Mouse (Mus musculus) spleen, adult 2 months (tissue): ENCODE results near the gene Anxa8.

Source experiments
- CTCF ChIP-seq: fragments of 200-500 bp; IDR thresholded peaks from 2 replicates; pipeline ENCODE4 v1.5.1; 2011; ENCODE audit warnings: mild to moderate bottlenecking, inconsistent platforms; ENCODE audit not compliant: insufficient read depth, insufficient read length, insufficient replicate concordance; ENCODE audit errors: extremely low read depth
- POLR2A ChIP-seq: fragments of 200-500 bp; IDR thresholded peaks from 2 replicates; pipeline ENCODE4 v1.6.1; 2011; ENCODE audit warnings: low read depth, low read length, inconsistent platforms

DNA sequence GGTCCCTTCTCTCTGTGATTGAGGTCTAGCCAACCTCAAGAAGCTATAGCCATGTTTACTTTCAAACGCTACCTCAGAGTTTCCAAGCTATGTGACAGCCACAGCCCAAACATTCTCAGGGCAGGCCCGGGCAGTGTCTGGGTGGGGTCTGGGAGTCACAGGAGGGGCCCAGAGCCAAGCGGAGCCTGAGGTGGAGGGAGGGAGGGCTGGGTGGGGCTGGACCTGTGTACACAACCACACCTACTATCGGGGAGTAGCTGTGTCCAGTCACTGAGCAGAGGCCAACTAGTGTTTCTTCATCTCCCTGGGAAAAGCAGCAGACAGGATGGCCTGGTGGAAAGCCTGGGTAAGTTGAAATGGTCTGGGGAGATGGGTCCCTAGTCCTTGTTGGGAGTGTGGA lies at the start of gene Anxa8:
- TF ChIP-seq CTCF (no peak), POLR2A (no peak)
